Mouse (Mus musculus) midbrain, embryonic 14.5 days (tissue): ENCODE data around the gene Gm28042. TPM values are rescaled to one million over a fixed set of nuclear protein-coding genes. Genes with fewer than 3 reads are reported as not detected.

ENCODE experiments used
- ATAC-seq: fragments of 200-750 bp; cut with Nextera tagmentation; 2 replicates; pipeline ENCODE4 v1.8.0; 2017; ENCODE audit warnings: moderate number of reproducible peaks, moderate library complexity; ENCODE audit not compliant: low FRiP score, low TSS enrichment
- DNase-seq: peaks from one replicate; pipeline ENCODE4 v3.0.0-alpha.2; 2015
- H3K27ac ChIP-seq: fragments of 300-500 bp; sonication (generic); replicated peaks from 2 replicates; pipeline ENCODE4 v1.5.1; 2014; ENCODE audit warnings: mild to moderate bottlenecking, low read depth, low read length, moderate library complexity
- H3K27me3 ChIP-seq: fragments of 300-500 bp; sonication (generic); 2 replicates; pipeline ENCODE4 v1.6.1; 2014; ENCODE audit warnings: low read length, control low read depth, mixed read lengths; ENCODE audit not compliant: control insufficient read depth, insufficient read depth
- H3K36me3 ChIP-seq: fragments of 300-500 bp; sonication (generic); 2 replicates; pipeline ENCODE4 v1.6.1; 2014; ENCODE audit warnings: low read length, control low read depth; ENCODE audit not compliant: control insufficient read depth, insufficient read depth
- H3K4me1 ChIP-seq: fragments of 300-500 bp; sonication (generic); 2 replicates; pipeline ENCODE4 v1.6.1; 2014; ENCODE audit warnings: mild to moderate bottlenecking, antibody characterized with exemption, low read length, control low read depth; ENCODE audit not compliant: control insufficient read depth, insufficient read depth
- H3K4me2 ChIP-seq: fragments of 300-500 bp; sonication (generic); 2 replicates; pipeline ENCODE4 v1.6.1; 2014; ENCODE audit warnings: mild to moderate bottlenecking, low read length, moderate library complexity
- H3K4me3 ChIP-seq: fragments of 300-500 bp; sonication (generic); replicated peaks from 2 replicates; pipeline ENCODE4 v1.5.1; 2014; ENCODE audit warnings: low read depth, low read length
- H3K9ac ChIP-seq: fragments of 300-500 bp; sonication (generic); replicated peaks from 2 replicates; pipeline ENCODE4 v1.6.1; 2014; ENCODE audit warnings: mild to moderate bottlenecking, low read length, moderate library complexity
- H3K9me3 ChIP-seq: fragments of 300-500 bp; sonication (generic); 2 replicates; pipeline ENCODE4 v1.6.1; 2016; ENCODE audit warnings: low read length, control low read depth, mixed read lengths; ENCODE audit not compliant: control insufficient read depth
- WGBS: fragments of 180-500 bp; shearing (Covaris S2); extraction: QIAGEN DNeasy Blood & Tissue Kit; methylation state at CpG from one replicate; pipeline ENCODE4 v1.1.7; 2014; 5-methylcytosine and 5-hydroxymethylcytosine counted together
- polyA plus RNA-seq: library from polyadenylated mRNA; unstranded; fragments of >200 nt; fragmentation: Nextera tagmentation; extraction: Ambion mirVana; gene quantifications from 2 replicates; pipeline ENCODE4 v1.2.1, GENCODE M21; 2014

Gm28042 gene
- polyA plus RNA-seq, 1 experiment from 2014 or later, result 5.2 TPM

DNA sequence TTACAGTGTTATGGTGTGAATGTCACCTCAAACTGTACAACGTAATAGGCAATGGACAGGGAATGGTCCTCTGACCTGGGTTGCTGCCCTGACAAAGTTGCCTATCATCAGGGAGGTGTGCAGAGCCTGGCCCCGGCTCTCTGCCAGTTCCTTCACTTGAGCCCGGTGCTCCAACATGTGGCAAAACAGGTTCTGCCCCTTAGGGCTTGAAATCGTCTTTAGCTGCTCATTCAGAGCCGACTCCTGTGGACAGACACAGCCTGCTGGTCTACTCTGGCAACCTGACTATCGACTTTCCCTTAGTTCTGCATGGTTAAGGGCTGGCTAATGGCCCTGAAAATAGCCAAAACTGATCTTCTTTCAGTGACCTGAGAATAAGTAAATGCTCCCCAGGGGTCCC, 32.9 kb downstream of the Gm28042 start:
- ATAC-seq, result no peak
- DNase-seq, result no peak
- H3K4me3 ChIP-seq, result no peak overlapping the region
- H3K36me3 ChIP-seq, result no peaks in the 10 kb centered on the region
- no peak overlapping the region for H3K4me2 ChIP-seq
- H3K9me3 ChIP-seq, result no peaks in the 10 kb centered on the region
- H3K4me1 ChIP-seq, result no peaks in the 10 kb centered on the region
- H3K9ac ChIP-seq, result no peak overlapping the region
- H3K27me3 ChIP-seq, result no peaks in the 10 kb centered on the region
- no peak overlapping the region for H3K27ac ChIP-seq
- WGBS, result 72% methylated on average over 6 of the region's 6 CpGs

DNA sequence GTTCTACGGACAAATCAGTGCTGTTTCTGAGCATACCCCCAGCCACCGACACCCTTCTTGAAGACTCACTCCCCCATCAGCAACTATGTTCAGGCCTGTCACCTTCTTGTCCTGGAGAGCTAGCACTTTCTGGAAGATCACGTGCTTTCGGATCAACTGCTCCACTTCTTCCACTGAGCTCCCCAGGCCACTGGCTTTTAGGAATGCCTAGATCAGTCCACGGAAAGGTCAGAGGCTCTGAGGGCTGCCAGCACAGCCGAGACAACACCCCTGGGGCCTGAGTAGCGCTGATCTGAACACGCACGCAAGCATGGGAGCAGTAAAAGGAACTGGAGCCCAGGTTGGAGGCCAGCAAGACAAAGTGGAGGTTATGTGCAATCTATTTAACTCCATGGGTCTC, 33.4 kb downstream of the Gm28042 start:
- no peak for DNase-seq
- Histone ChIP-seq H3K9me3 (no peaks in the 10 kb centered on the region), H3K4me3 (no peak overlapping the region), H3K4me1 (no peaks in the 10 kb centered on the region), H3K9ac (no peak overlapping the region), H3K27me3 (no peaks in the 10 kb centered on the region), H3K4me2 (no peak overlapping the region), H3K27ac (no peak overlapping the region), H3K36me3 (no peaks in the 10 kb centered on the region)
- WGBS, result 78% methylated on average over 9 of the region's 9 CpGs
- ATAC-seq, result no peak

DNA sequence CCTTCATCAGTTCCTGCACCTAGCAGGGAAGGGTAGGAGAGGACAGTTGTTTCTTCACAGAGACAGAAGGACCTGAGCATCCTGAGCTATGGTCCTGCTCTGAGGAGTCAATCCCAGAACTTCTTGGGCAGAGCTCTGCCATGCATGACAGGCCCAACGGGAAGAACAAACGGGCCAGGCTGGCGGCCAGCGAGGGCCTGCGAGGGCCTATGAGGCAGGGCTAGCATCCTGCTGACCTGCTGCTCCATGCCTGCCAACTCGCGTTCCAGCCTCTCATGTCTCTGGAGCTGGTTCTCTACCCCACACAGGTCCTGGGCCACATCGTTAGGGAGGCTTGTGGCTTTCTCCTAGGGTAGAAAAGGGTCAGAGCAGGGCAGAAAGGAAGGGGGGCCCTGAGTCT, 35.0 kb downstream of the Gm28042 start:
- DNase-seq, result no peak
- Histone ChIP-seq H3K36me3 (no peaks in the 10 kb centered on the region), H3K4me3 (no peak overlapping the region), H3K9me3 (no peaks in the 10 kb centered on the region), H3K4me1 (no peaks in the 10 kb centered on the region), H3K4me2 (no peak overlapping the region), H3K9ac (no peak overlapping the region), H3K27me3 (no peaks in the 10 kb centered on the region), H3K27ac (no peak overlapping the region)
- WGBS, result 72% methylated on average over 8 of the region's 8 CpGs
- no peak for ATAC-seq

DNA sequence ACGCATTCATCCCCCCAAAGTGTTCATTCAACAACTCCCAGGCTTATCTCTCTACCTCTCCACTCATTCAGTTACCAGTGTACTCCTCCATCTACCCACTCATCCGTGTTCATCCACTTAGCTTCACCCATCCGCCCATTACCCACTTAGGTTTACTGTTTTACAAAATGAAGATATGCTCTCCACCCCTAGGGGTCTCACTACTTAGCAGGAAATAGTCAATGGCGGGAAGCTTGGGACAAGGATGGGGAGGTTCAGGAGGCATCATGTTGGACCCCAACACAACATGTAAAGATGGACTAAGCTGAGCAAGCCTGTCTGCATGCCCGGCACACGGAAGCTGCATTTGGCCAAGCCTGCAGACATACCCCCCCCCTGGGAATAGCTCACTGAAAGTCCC, 37.3 kb downstream of the Gm28042 start:
- Histone ChIP-seq H3K27ac (no peak overlapping the region), H3K4me2 (no peak overlapping the region), H3K9me3 (no peaks in the 10 kb centered on the region), H3K27me3 (no peaks in the 10 kb centered on the region), H3K4me1 (0 out of 2 replicates have a peak, but pooled peaks cover 2% of the 10 kb centered on the region), H3K36me3 (no peaks in the 10 kb centered on the region), H3K4me3 (no peak overlapping the region), H3K9ac (no peak overlapping the region)
- DNase-seq (no peak), ATAC-seq (no peak)
- WGBS, result 86% methylated on average over 6 of the region's 6 CpGs

DNA sequence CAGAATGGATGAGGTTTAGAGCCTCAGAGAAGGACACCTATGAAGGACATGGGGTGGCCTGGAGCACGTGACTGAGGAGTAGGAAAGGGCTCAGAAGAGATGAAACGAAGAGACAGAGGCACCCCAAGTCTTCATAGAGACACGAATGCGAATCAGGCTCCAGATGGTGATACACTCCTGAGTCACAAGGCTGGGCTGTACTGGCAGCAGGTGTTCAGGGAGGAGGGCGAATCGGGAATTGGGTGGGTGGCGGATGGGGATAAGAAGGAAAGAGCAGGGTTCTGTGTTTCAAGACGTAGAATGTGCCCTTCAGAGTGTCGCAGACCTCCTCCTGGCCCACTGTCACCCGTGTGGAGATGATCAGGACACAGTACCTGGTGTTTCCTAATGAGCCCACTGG, 38.0 kb downstream of the Gm28042 start:
- DNase-seq (no peak), ATAC-seq (no peak)
- H3K4me2 ChIP-seq, result no peak overlapping the region
- H3K9me3 ChIP-seq, result no peaks in the 10 kb centered on the region
- H3K9ac ChIP-seq, result no peak overlapping the region
- no peaks in the 10 kb centered on the region for H3K27me3 ChIP-seq
- H3K36me3 ChIP-seq, result no peaks in the 10 kb centered on the region
- no peak overlapping the region for H3K4me3 ChIP-seq
- 0 out of 2 replicates have a peak, but pooled peaks cover 2% of the 10 kb centered on the region for H3K4me1 ChIP-seq
- H3K27ac ChIP-seq, result no peak overlapping the region
- WGBS, result 90% methylated on average over 10 of the region's 10 CpGs

DNA sequence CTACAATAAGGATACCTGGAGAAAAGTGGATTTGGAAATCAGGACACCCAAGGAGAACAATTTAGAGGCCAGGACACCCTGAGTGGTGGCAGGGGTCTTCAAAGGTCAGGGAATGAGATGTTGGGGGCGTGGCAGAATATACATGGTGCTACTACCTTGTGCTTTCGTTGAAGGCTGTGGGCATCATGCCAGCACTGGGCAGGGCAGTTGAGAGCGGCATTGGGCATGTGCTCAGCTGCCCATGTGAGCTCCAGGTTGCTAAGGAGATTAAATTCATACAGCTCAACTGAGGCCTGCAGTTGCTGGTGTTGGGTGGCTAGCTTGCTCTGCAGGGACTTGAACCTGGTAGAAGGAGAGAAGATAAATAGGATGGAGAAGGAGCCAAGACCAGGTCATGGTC, 38.9 kb downstream of the Gm28042 start:
- Histone ChIP-seq H3K9me3 (no peaks in the 10 kb centered on the region), H3K4me3 (no peak overlapping the region), H3K4me2 (no peak overlapping the region), H3K4me1 (0 out of 2 replicates have a peak, but pooled peaks cover 2% of the 10 kb centered on the region), H3K27ac (no peak overlapping the region), H3K27me3 (no peaks in the 10 kb centered on the region), H3K9ac (no peak overlapping the region), H3K36me3 (no peaks in the 10 kb centered on the region)
- ATAC-seq, result no peak
- 84% methylated on average over 3 of the region's 3 CpGs for whole genome bisulfite sequencing
- no peak for DNase-seq

DNA sequence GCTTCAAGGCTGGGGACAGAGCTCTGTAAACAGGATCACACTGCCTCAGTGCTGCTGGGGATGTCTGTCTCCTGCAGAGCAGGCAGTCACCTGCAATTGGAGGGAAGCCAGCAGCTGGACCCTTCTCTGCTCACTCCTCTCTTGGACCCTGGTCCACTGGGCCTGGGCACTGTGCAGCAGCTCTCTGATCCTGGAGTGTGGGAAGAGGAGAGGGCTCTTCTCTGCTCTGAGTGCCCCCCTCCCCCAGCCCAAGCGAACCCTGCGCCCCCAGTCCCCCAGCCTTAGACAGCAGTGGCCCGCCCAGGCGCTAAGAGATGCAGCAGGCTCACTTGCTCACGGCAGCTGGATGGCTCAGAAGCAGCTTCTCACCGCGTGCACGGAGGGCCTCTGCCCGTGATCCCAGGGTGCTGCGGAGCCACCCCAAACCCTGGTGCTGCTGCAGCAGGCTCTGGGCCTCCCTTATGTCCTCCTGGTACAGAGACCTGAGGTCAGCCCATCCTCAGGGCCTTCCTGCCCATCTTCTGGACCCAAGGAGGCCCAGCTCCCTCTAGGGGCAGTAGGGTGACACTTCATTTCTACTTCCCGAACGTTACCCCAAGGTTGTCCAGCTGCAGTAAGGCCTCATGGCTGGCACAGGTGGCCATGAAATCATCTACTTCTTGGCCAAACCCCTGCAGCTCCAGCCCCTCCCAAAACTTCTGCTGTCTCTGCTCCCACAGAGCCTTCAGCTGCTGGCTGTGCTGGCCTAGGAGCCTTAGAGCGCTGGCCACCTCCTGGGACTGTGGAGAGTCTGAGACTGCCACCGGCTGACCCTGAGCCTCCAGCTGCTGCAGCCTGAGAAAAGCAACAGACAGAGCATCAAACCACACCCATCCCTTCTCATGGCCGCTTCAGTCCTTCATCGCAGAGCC, 41.5 kb downstream of the Gm28042 start:
- Histone ChIP-seq H3K27ac (no peak overlapping the region), H3K9ac (no peak overlapping the region), H3K4me2 (no peak overlapping the region), H3K9me3 (no peaks in the 10 kb centered on the region), H3K36me3 (no peaks in the 10 kb centered on the region), H3K4me3 (no peak overlapping the region), H3K4me1 (0 out of 2 replicates have a peak, but pooled peaks cover 2% of the 10 kb centered on the region), H3K27me3 (no peaks in the 10 kb centered on the region)
- 0 out of 2 replicates have a peak, but pooled peaks have one; percentile 31 for ATAC-seq
- WGBS, result 40% methylated on average over 16 of the region's 16 CpGs
- DNase-seq, result peak; percentile 64

DNA sequence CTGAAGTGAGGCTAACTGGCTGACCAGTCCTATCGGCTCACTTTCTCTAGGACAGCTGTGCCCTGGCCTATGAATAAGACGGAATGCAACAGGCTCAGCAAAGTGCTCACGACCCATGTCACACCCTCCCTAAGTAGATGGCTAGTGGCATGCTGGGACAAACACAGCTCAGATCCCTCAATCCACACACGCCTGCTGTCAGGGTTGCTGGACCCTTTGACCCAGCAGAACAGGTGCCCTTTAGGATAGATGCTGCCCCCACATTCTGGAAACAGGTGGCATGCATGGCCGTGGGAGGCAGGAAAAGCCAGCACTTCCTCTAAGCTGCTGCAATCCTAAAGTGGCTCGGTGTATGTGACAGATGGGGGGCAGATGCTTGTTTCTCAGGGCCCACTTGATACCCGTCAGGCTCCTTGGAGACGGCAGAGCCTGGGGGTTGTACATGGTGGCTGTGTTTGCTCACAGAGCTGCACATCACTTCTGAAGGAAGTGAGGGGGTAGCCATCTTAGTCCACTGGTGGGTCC, 42.2 kb downstream of the Gm28042 start:
- WGBS, result 75% methylated on average over 8 of the region's 8 CpGs
- H3K27ac ChIP-seq, result no peak overlapping the region
- no peaks in the 10 kb centered on the region for H3K36me3 ChIP-seq
- DNase-seq (no peak), ATAC-seq (no peak)
- H3K9ac ChIP-seq, result no peak overlapping the region
- H3K4me2 ChIP-seq, result no peak overlapping the region
- no peaks in the 10 kb centered on the region for H3K9me3 ChIP-seq
- no peak overlapping the region for H3K4me3 ChIP-seq
- H3K4me1 ChIP-seq, result 0 out of 2 replicates have a peak, but pooled peaks cover 2% of the 10 kb centered on the region
- H3K27me3 ChIP-seq, result no peaks in the 10 kb centered on the region

DNA sequence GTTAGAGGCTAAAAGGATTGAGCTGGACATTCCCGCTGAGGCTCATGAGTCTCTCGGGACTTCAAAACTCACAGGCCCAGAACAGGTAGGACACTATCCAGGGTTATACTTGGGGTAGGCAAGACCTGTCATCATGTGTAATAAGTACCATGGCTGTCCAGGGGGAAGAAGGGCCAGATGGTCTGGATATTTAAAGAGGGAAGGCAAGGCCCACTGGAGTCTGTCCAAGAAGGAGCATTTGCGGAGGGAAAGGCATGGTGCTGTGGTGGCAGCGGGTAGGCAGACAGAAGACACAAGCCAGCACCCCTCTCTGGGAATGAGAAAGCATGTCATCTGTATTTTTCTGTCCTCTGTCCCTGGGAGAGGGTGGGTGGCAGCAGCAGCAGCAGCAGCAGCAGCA, 46.8 kb downstream of the Gm28042 start:
- Histone ChIP-seq H3K9me3 (no peaks in the 10 kb centered on the region), H3K4me1 (no peaks in the 10 kb centered on the region), H3K9ac (no peak overlapping the region), H3K36me3 (no peaks in the 10 kb centered on the region), H3K4me3 (no peak overlapping the region), H3K27me3 (peaks cover 17% of the 10 kb centered on the region), H3K27ac (no peak overlapping the region), H3K4me2 (no peak overlapping the region)
- ATAC-seq (no peak), DNase-seq (no peak)
- WGBS, result 93% methylated on average over 4 of the region's 4 CpGs
